Mouse (Mus musculus) liver (tissue): Measurements from ENCODE around the gene Gm49403.

Experiments
- DNase-seq: peaks from one replicate; pipeline ENCODE4 v3.0.0-alpha.2; 2020; ENCODE audit warnings: mixed read lengths

The Gm49403 gene

GRCm38 (mm10) chr19:8914212-8914611, 30.5 kb downstream of the Gm49403 start:
- no peak for DNase-seq

- no peak for DNase-seq
These were observed 35.3 kb downstream of the Gm49403 start for GRCm38 (mm10) chr19:8919000-8919399.

- no peak for DNase-seq
These were observed 35.9 kb downstream of the Gm49403 start for GRCm38 (mm10) chr19:8919684-8920072.

GRCm38 (mm10) chr19:8920073-8920736, 36.5 kb downstream of the Gm49403 start, which contains the start of gene B3gat3:
B3gat3 (plus strand) TSS chr19:8920374.
- DNase-seq = peak; percentile 94

- DNase-seq = peak; percentile 70
These were observed 37.1 kb downstream of the Gm49403 start for GRCm38 (mm10) chr19:8920836-8921291.

- no peak for DNase-seq
These were observed 38.0 kb downstream of the Gm49403 start for GRCm38 (mm10) chr19:8921741-8922140.

- DNase-seq = peak; percentile 32
These were observed 43.0 kb downstream of the Gm49403 start for GRCm38 (mm10) chr19:8926766-8927165.

GRCm38 (mm10) chr19:8927891-8928525, 44.3 kb downstream of the Gm49403 start:
- peak; percentile 48 for DNase-seq

- DNase-seq = no peak
These were observed 45.0 kb downstream of the Gm49403 start for GRCm38 (mm10) chr19:8928689-8929223.

- peak; percentile 89 for DNase-seq
These were observed 45.7 kb downstream of the Gm49403 start, which contains the start of the genes Rom1 and Eml3 for GRCm38 (mm10) chr19:8929224-8930088. Rom1 (minus strand) TSS chr19:8929356. Eml3 (plus strand) TSS chr19:8929552.

- no peak for DNase-seq
These were observed 46.4 kb downstream of the Gm49403 start for GRCm38 (mm10) chr19:8930117-8930516.

GRCm38 (mm10) chr19:8930771-8931170, 47.0 kb downstream of the Gm49403 start:
- no peak for DNase-seq

- DNase-seq = no peak
These were observed 53.0 kb downstream of the Gm49403 start for GRCm38 (mm10) chr19:8936736-8937135.
